Mouse (Mus musculus) lung, postnatal 0 days (tissue): ENCODE results near the gene Ccdc189. TPM values are rescaled to one million over a fixed set of nuclear protein-coding genes. Genes with fewer than 3 reads are reported as not detected.
"Not testable (repeated sequence)": the region's sequence is repeated elsewhere in the genome, so short reads cannot be mapped to it uniquely, and the experiment has no call there.

ENCODE experiments used
- ATAC-seq: fragments of 200-750 bp; cut with Nextera tagmentation; 2 replicates; pipeline ENCODE4 v1.8.0; 2017; ENCODE audit warnings: moderate library complexity
- DNase-seq: peaks from one replicate; pipeline ENCODE4 v3.0.0-alpha.2; 2016; ENCODE audit warnings: low spot score
- H3K27ac ChIP-seq: fragments of 300-500 bp; sonication (generic); 2 replicates; pipeline ENCODE4 v1.5.1; 2014; ENCODE audit warnings: antibody characterized with exemption, mild to moderate bottlenecking, low read length, mixed read lengths
- H3K27me3 ChIP-seq: fragments of 300-500 bp; sonication (generic); replicated peaks from 2 replicates; pipeline ENCODE4 v1.6.1; 2014; ENCODE audit warnings: low read length, mixed read lengths; ENCODE audit not compliant: insufficient read depth
- H3K36me3 ChIP-seq: fragments of 300-500 bp; sonication (generic); 2 replicates; pipeline ENCODE4 v1.6.1; 2014; ENCODE audit warnings: low read length, mixed read lengths; ENCODE audit not compliant: insufficient read depth
- H3K4me1 ChIP-seq: fragments of 300-500 bp; sonication (generic); 2 replicates; pipeline ENCODE4 v1.6.1; 2014; ENCODE audit warnings: antibody characterized with exemption, low read depth, low read length, mixed read lengths; ENCODE audit not compliant: insufficient read depth
- H3K4me2 ChIP-seq: fragments of 300-500 bp; sonication (generic); replicated peaks from 2 replicates; pipeline ENCODE4 v1.6.1; 2014; ENCODE audit warnings: low read depth, mild to moderate bottlenecking, low read length, moderate library complexity, mixed read lengths
- H3K4me3 ChIP-seq: fragments of 300-500 bp; sonication (generic); 2 replicates; pipeline ENCODE4 v1.5.1; 2014; ENCODE audit warnings: low read depth, low read length
- H3K9ac ChIP-seq: fragments of 300-500 bp; sonication (generic); replicated peaks from 2 replicates; pipeline ENCODE4 v1.6.1; 2014; ENCODE audit warnings: low read depth, mild to moderate bottlenecking
- H3K9me3 ChIP-seq: fragments of 300-500 bp; sonication (generic); 2 replicates; pipeline ENCODE4 v1.6.1; 2016; ENCODE audit warnings: low read length, mixed read lengths
- CTCF ChIP-seq: IDR thresholded peaks from 2 replicates; pipeline ENCODE4 v1.5.1; 2016; ENCODE audit warnings: antibody characterized with exemption, mild to moderate bottlenecking
- EP300 ChIP-seq: IDR thresholded peaks from 2 replicates; pipeline ENCODE4 v1.6.1; 2016; ENCODE audit warnings: antibody characterized with exemption, mild to moderate bottlenecking, control low read depth
- WGBS: fragments of 180-500 bp; shearing (Covaris S2); extraction: QIAGEN DNeasy Blood & Tissue Kit; methylation state at CpG from one replicate; pipeline ENCODE4 v1.1.7; 2014; 5-methylcytosine and 5-hydroxymethylcytosine counted together
- polyA plus RNA-seq: library from polyadenylated mRNA; unstranded; fragments of >200 nt; fragmentation: Nextera tagmentation; extraction: Ambion mirVana; gene quantifications from 2 replicates; pipeline ENCODE4 v1.2.1, GENCODE M21; 2015

The Ccdc189 gene
- polyA plus RNA-seq: 28.8 and 29.5 TPM in 2 replicates

- peak within 1 kb of the TSS; percentile 89 for H3K4me2 ChIP-seq
- WGBS: under 1% methylated on average over 50 of the region's 50 CpGs
- H3K36me3 ChIP-seq: peaks cover 25% of the 10 kb centered on the region
- ATAC-seq: peak; percentile 97
- no peaks in the 10 kb centered on the region for H3K9me3 ChIP-seq
- H3K4me1 ChIP-seq: peaks cover 14% of the 10 kb centered on the region; the same call in 1 of the 2 replicates
- no peak; the same call in 1 of the 2 replicates for TF ChIP-seq CTCF
- no peak for TF ChIP-seq EP300
- peak within 1 kb of the TSS; percentile 81 for H3K9ac ChIP-seq
- H3K27ac ChIP-seq: peak within 1 kb of the TSS; percentile 74
- peak within 1 kb of the TSS; percentile 76 for H3K4me3 ChIP-seq
- DNase-seq: peak; percentile 100
- no peaks in the 10 kb centered on the region for H3K27me3 ChIP-seq
These were observed at the start of gene Ccdc189, which contains the start of gene Rnf40 for GRCm38 (mm10) chr7:127588011-127588871. Ccdc189 (minus strand) TSS chr7:127588595. Rnf40 (plus strand) TSS chr7:127588767.

- 2% methylated on average over 27 of the region's 27 CpGs for WGBS
- peak; percentile 96 for ATAC-seq
- Histone ChIP-seq H3K4me2 (peak overlapping the region; percentile 76), H3K4me3 (peak overlapping the region; percentile 45), H3K36me3 (no peaks in the 10 kb centered on the region), H3K9ac (0 out of 2 replicates have a peak overlapping the region, but pooled peaks have one; percentile 23), H3K27ac (no peak overlapping the region), H3K4me1 (peaks cover 10% of the 10 kb centered on the region; the same call in 1 of the 2 replicates), H3K27me3 (no peaks in the 10 kb centered on the region), H3K9me3 (no peaks in the 10 kb centered on the region)
- peak; percentile 94 for DNase-seq
- TF ChIP-seq CTCF (no peak), EP300 (no peak)
These were observed 48.6 kb upstream of the Ccdc189 start for GRCm38 (mm10) chr7:127636963-127637362.

- Histone ChIP-seq H3K4me1 (peaks cover 2% of the 10 kb centered on the region; the same call in 1 of the 2 replicates), H3K9ac (no peak overlapping the region), H3K4me3 (no peak overlapping the region), H3K27ac (no peak overlapping the region), H3K4me2 (no peak overlapping the region), H3K9me3 (no peaks in the 10 kb centered on the region), H3K27me3 (no peaks in the 10 kb centered on the region), H3K36me3 (no peaks in the 10 kb centered on the region)
- ATAC-seq: no peak
- DNase-seq: no peak
- 85% methylated on average over 4 of the region's 4 CpGs for WGBS
- TF ChIP-seq CTCF (no peak), EP300 (no peak)
These were observed 43.0 kb upstream of the Ccdc189 start for GRCm38 (mm10) chr7:127631416-127631815.

GRCm38 (mm10) chr7:127628646-127629045 is 40.3 kb upstream of the Ccdc189 start:
- Histone ChIP-seq H3K9ac (no peak overlapping the region), H3K36me3 (no peaks in the 10 kb centered on the region), H3K27ac (no peak overlapping the region), H3K27me3 (no peaks in the 10 kb centered on the region), H3K4me2 (no peak overlapping the region), H3K9me3 (no peaks in the 10 kb centered on the region), H3K4me1 (no peaks in the 10 kb centered on the region), H3K4me3 (no peak overlapping the region)
- WGBS: 71% methylated on average over 5 of the region's 5 CpGs
- TF ChIP-seq EP300 (no peak), CTCF (no peak)
- ATAC-seq (no peak), DNase-seq (no peak)

GRCm38 (mm10) chr7:127626471-127626870 is 38.1 kb upstream of the Ccdc189 start:
- no peak for DNase-seq
- TF ChIP-seq EP300 (no peak), CTCF (no peak)
- Histone ChIP-seq H3K4me1 (no peaks in the 10 kb centered on the region), H3K27me3 (no peaks in the 10 kb centered on the region), H3K4me2 (no peak overlapping the region), H3K9me3 (no peaks in the 10 kb centered on the region), H3K9ac (no peak overlapping the region), H3K27ac (no peak overlapping the region), H3K4me3 (no peak overlapping the region), H3K36me3 (no peaks in the 10 kb centered on the region)
- 92% methylated on average over 4 of the region's 4 CpGs for WGBS
- no peak for ATAC-seq

GRCm38 (mm10) chr7:127626039-127626438 is 37.6 kb upstream of the Ccdc189 start:
- 96% methylated on average over 7 of the region's 7 CpGs for WGBS
- H3K4me3 ChIP-seq: no peak overlapping the region
- ATAC-seq: no peak

GRCm38 (mm10) chr7:127618402-127618801 is 30.0 kb upstream of the Ccdc189 start:
- H3K9ac ChIP-seq, H3K36me3 ChIP-seq, DNase-seq, H3K4me1 ChIP-seq, H3K4me3 ChIP-seq, H3K9me3 ChIP-seq, ATAC-seq, H3K27ac ChIP-seq, H3K27me3 ChIP-seq, H3K4me2 ChIP-seq: not testable (repeated sequence)
- WGBS: 84% methylated on average over 6 of the region's 8 CpGs

More at GRCm38 (mm10) chr7:127626039-127626438, 37.6 kb upstream of the Ccdc189 start:
- Histone ChIP-seq H3K9me3 (no peaks in the 10 kb centered on the region), H3K4me2 (no peak overlapping the region), H3K36me3 (no peaks in the 10 kb centered on the region), H3K9ac (no peak overlapping the region), H3K4me1 (no peaks in the 10 kb centered on the region), H3K27ac (no peak overlapping the region), H3K27me3 (no peaks in the 10 kb centered on the region)
- DNase-seq: no peak
- TF ChIP-seq CTCF: no peak
- no peak for TF ChIP-seq EP300
